Mouse (Mus musculus) embryonic facial prominence, embryonic 11.5 days (tissue): ENCODE measurements around the gene Arnt. TPM values are rescaled to one million over a fixed set of nuclear protein-coding genes. Genes with fewer than 3 reads are reported as not detected.

Experiments used
- polyA plus RNA-seq: library from polyadenylated mRNA; unstranded; fragments of >200 nt; fragmentation: Nextera tagmentation; extraction: Ambion mirVana; gene quantifications from 2 replicates; pipeline ENCODE4 v1.2.1, GENCODE M21; 2014

The Arnt gene
- polyA plus RNA-seq, 1 experiment from 2014 or later = 29.3 TPM

Other genes with a start within 250 kb of the Arnt start
- gene Gabpb2, start 216.5 kb upstream of the Arnt start, polyA plus RNA-seq = 5.7 and 6.7 TPM in 2 replicates
- 93.9 and 105 TPM in 2 replicates for gene Cdc42se1, start 205.7 kb upstream of the Arnt start, polyA plus RNA-seq
- 52.9 and 56.9 TPM in 2 replicates for gene Mllt11, start 202.2 kb upstream of the Arnt start, polyA plus RNA-seq
- gene Gm128, start 192.8 kb upstream of the Arnt start, polyA plus RNA-seq = 0.54 TPM in 1 of 2 replicates, not detected in the other
- 2.9 and 4.0 TPM in 2 replicates for gene Bnipl, start 183.2 kb upstream of the Arnt start, polyA plus RNA-seq
- gene Mindy1, start 153.0 kb upstream of the Arnt start, polyA plus RNA-seq = 45.7 and 46.8 TPM in 2 replicates
- gene Prune1, start 152.3 kb upstream of the Arnt start, polyA plus RNA-seq = 25.9 and 28.2 TPM in 2 replicates
- gene Anxa9, start 127.2 kb upstream of the Arnt start, polyA plus RNA-seq = 1.5 and 1.9 TPM in 2 replicates
- gene Cers2, start 119.6 kb upstream of the Arnt start, polyA plus RNA-seq = 117 and 118 TPM in 2 replicates
- 66.2 and 67.3 TPM in 2 replicates for gene Setdb1, start 77.2 kb upstream of the Arnt start, polyA plus RNA-seq
- gene 4930558C23Rik, start 31.5 kb upstream of the Arnt start, polyA plus RNA-seq = not detected in 2 replicates
- 11.6 and 13.2 TPM in 2 replicates for gene Ctsk, start 64.9 kb downstream of the Arnt start, polyA plus RNA-seq
- 10.8 and 11.0 TPM in 2 replicates for gene Ctss, start 92.4 kb downstream of the Arnt start, polyA plus RNA-seq
- gene Hormad1, start 125.3 kb downstream of the Arnt start, polyA plus RNA-seq = not detected in 2 replicates
- 41.5 and 43.0 TPM in 2 replicates for gene Golph3l, start 154.5 kb downstream of the Arnt start, polyA plus RNA-seq
- 69.7 and 79.4 TPM in 2 replicates for gene Ensa, start 190.6 kb downstream of the Arnt start, polyA plus RNA-seq
- gene Mcl1, start 224.4 kb downstream of the Arnt start, polyA plus RNA-seq = 77.1 and 83.3 TPM in 2 replicates